Mouse (Mus musculus) ES-Bruce4 (cell line): Measurements from ENCODE around the gene Myt1l. TPM values are rescaled to one million over a fixed set of nuclear protein-coding genes. Genes with fewer than 3 reads are reported as not detected.

ENCODE experiments used
- H3K27ac ChIP-seq: 2 replicates; pipeline ENCODE4 v1.5.1; 2012; ENCODE audit warnings: low read length, inconsistent platforms; ENCODE audit not compliant: insufficient read depth
- H3K27me3 ChIP-seq: 2 replicates; pipeline ENCODE4 v1.6.1; 2012; ENCODE audit warnings: mild to moderate bottlenecking, low read length, inconsistent platforms; ENCODE audit not compliant: control insufficient read depth, poor library complexity, insufficient read depth, severe bottlenecking
- H3K36me3 ChIP-seq: 2 replicates; pipeline ENCODE4 v1.6.1; 2012; ENCODE audit warnings: inconsistent platforms, mild to moderate bottlenecking, low read length, moderate library complexity; ENCODE audit not compliant: control insufficient read depth, poor library complexity, insufficient read depth, severe bottlenecking
- H3K4me1 ChIP-seq: one replicate; pipeline ENCODE4 v1.8.1; 2011; ENCODE audit warnings: low read length; ENCODE audit not compliant: control insufficient read depth, insufficient read depth
- H3K4me3 ChIP-seq: 2 replicates; pipeline ENCODE4 v1.5.1; 2011; ENCODE audit warnings: low read depth, mild to moderate bottlenecking, low read length
- H3K9ac ChIP-seq: 2 replicates; pipeline ENCODE4 v1.6.1; 2012; ENCODE audit warnings: low read depth, mild to moderate bottlenecking, inconsistent platforms; ENCODE audit not compliant: poor library complexity, severe bottlenecking
- H3K9me3 ChIP-seq: replicated peaks from 2 replicates; pipeline ENCODE4 v1.6.1; 2012; ENCODE audit warnings: mild to moderate bottlenecking, low read length, inconsistent platforms; ENCODE audit not compliant: control insufficient read depth, poor library complexity, insufficient read depth, severe bottlenecking
- CTCF ChIP-seq: IDR thresholded peaks from one replicate; pipeline ENCODE4 v1.8.1; 2011; ENCODE audit warnings: low read depth, low read length
- EP300 ChIP-seq: IDR thresholded peaks from 2 replicates; pipeline ENCODE4 v1.6.1; 2011; ENCODE audit warnings: low read depth, low read length; ENCODE audit not compliant: insufficient read depth
- POLR2A ChIP-seq: IDR thresholded peaks from one replicate; pipeline ENCODE4 v1.8.1; 2011; ENCODE audit warnings: low read length; ENCODE audit not compliant: insufficient read depth
- polyA plus RNA-seq: library from polyadenylated mRNA; stranded (reverse); fragments of >200 nt; gene quantifications from 2 replicates; pipeline ENCODE4 v1.2.4, GENCODE M21; 2011; ENCODE audit warnings: low read depth; ENCODE audit not compliant: missing spikeins, insufficient read depth, insufficient read length

Gene Myt1l
- polyA plus RNA-seq, 1 experiment = not detected

- Histone ChIP-seq H3K4me3 (no peak overlapping the region), H3K27ac (no peak overlapping the region), H3K9ac (no peak overlapping the region)
Observed at GRCm38 (mm10) chr12:29701731-29702316, 173.6 kb downstream of the Myt1l start.

GRCm38 (mm10) chr12:29702626-29703025, 174.4 kb downstream of the Myt1l start:
- no peaks in the 10 kb centered on the region for H3K9me3 ChIP-seq
- H3K27me3 ChIP-seq = no peaks in the 10 kb centered on the region
- no peak overlapping the region for H3K9ac ChIP-seq
- no peak overlapping the region for H3K27ac ChIP-seq
- H3K4me3 ChIP-seq = no peak overlapping the region
- H3K36me3 ChIP-seq = no peaks in the 10 kb centered on the region
- no peaks in the 10 kb centered on the region for H3K4me1 ChIP-seq
- TF ChIP-seq CTCF (no peak), POLR2A (no peak), EP300 (no peak)

More at GRCm38 (mm10) chr12:29701731-29702316, 173.6 kb downstream of the Myt1l start:
- H3K36me3 ChIP-seq = no peaks in the 10 kb centered on the region
- no peaks in the 10 kb centered on the region for H3K9me3 ChIP-seq
- H3K27me3 ChIP-seq = no peaks in the 10 kb centered on the region
- H3K4me1 ChIP-seq = no peaks in the 10 kb centered on the region
- TF ChIP-seq POLR2A (no peak), CTCF (no peak), EP300 (no peak)

DNA sequence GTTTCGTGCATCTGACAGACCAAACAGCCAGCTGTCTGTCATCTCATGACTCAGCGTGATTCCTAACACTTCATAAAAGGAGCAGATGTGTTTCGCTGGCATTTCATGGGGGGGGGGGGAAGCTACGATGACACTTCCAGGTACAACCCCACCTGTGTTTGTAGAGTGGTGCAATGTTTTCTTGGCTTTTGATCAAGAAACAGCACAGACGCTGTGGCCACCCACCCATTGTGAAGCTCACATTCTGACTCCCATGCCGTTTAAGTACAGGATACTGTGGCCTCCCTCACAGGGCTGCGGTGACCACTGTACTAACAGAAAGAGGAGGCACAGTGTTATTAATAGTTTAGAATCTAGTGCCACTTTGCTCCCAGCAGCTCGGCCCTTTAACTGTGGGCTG, 175.4 kb downstream of the Myt1l start:
- Histone ChIP-seq H3K27ac (no peak overlapping the region), H3K27me3 (no peaks in the 10 kb centered on the region), H3K36me3 (no peaks in the 10 kb centered on the region), H3K4me1 (no peaks in the 10 kb centered on the region), H3K9ac (no peak overlapping the region), H3K9me3 (no peaks in the 10 kb centered on the region), H3K4me3 (no peak overlapping the region)
- TF ChIP-seq CTCF (no peak), POLR2A (no peak), EP300 (no peak)

DNA sequence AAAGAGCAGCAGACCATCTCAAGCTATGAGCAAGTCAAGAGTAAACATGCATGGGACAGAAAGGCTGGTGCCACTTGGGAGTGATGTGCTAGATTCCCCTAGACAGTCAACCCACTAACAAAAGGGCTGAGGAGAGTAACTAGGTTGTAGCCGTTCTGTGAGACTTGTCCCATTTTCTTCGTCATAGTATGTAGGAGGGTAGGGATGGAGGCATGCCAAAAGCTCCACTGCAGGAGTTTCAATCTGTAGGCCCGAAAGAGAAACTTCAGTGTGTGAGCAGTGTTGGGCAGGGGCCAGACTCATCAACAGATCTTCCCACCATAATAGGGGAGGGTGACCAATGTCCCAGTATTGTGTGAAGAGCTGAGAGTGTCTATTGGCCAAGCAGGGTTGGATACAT, 178.9 kb downstream of the Myt1l start:
- no peak overlapping the region for H3K9ac ChIP-seq

GRCm38 (mm10) chr12:29708166-29708565, 180.0 kb downstream of the Myt1l start:
- no peaks in the 10 kb centered on the region for H3K4me1 ChIP-seq
- H3K27ac ChIP-seq = no peak overlapping the region
- H3K36me3 ChIP-seq = no peaks in the 10 kb centered on the region
- H3K9me3 ChIP-seq = no peaks in the 10 kb centered on the region
- H3K9ac ChIP-seq = no peak overlapping the region
- TF ChIP-seq EP300 (no peak), CTCF (no peak), POLR2A (no peak)
- H3K27me3 ChIP-seq = no peaks in the 10 kb centered on the region
- no peak overlapping the region for H3K4me3 ChIP-seq

More for the DNA sequence above, 178.9 kb downstream of the Myt1l start:
- no peak for TF ChIP-seq EP300
- TF ChIP-seq POLR2A = no peak
- TF ChIP-seq CTCF = no peak
- no peak overlapping the region for H3K27ac ChIP-seq
- H3K36me3 ChIP-seq = no peaks in the 10 kb centered on the region
- no peak overlapping the region for H3K4me3 ChIP-seq
- H3K4me1 ChIP-seq = no peaks in the 10 kb centered on the region
- H3K27me3 ChIP-seq = no peaks in the 10 kb centered on the region
- no peaks in the 10 kb centered on the region for H3K9me3 ChIP-seq

- no peak overlapping the region for H3K4me3 ChIP-seq
- no peaks in the 10 kb centered on the region for H3K4me1 ChIP-seq
- H3K27ac ChIP-seq = no peak overlapping the region
- H3K27me3 ChIP-seq = no peaks in the 10 kb centered on the region
- no peak overlapping the region for H3K9ac ChIP-seq
- no peaks in the 10 kb centered on the region for H3K36me3 ChIP-seq
- TF ChIP-seq EP300 (no peak), POLR2A (no peak), CTCF (no peak)
- H3K9me3 ChIP-seq = no peaks in the 10 kb centered on the region
Observed at GRCm38 (mm10) chr12:29712795-29713721, 184.9 kb downstream of the Myt1l start.
